Comparison of ENCODE assay signal across 8 mouse cellular contexts in genomic region chr6:148945509-148946408, GRCm38 (mm10). TPM values are rescaled to one million over a fixed set of nuclear protein-coding genes. Genes with fewer than 3 reads are reported as not detected.
A peak's percentile ranks its signal among the peaks of the same experiment; 100 is the strongest.
DNase-seq lines count a peak whose midpoint lies in the region; ATAC-seq lines count a peak whose summit lies in the region.

No protein-coding gene starts in this region.

- intact Hi-C loops in gastrocnemius, postnatal 14 days (cut with DNase I; ENCODE audit: low total_unique reads), result no loop called here

- H3K36me3 ChIP-seq in limb, embryonic 15.5 days, result no peaks in the 10 kb centered on the region
- no peaks in the 10 kb centered on the region for H3K36me3 ChIP-seq in midbrain, embryonic 15.5 days (replicated peaks)

- H3K9me3 ChIP-seq in limb, embryonic 15.5 days, result no peaks in the 10 kb centered on the region
- H3K9me3 ChIP-seq in midbrain, embryonic 15.5 days, result no peaks in the 10 kb centered on the region

- peak overlapping the region; percentile 89 for H3K4me2 ChIP-seq in limb, embryonic 15.5 days
- H3K4me2 ChIP-seq in midbrain, embryonic 15.5 days, result peak overlapping the region; percentile 84

- WGBS in limb, embryonic 15.5 days, result under 1% methylated on average over 74 of the region's 75 CpGs
- WGBS in midbrain, embryonic 15.5 days, result under 1% methylated on average over 75 of the region's 75 CpGs

- no peaks in the 10 kb centered on the region for H3K27me3 ChIP-seq in limb, embryonic 15.5 days
- H3K27me3 ChIP-seq in midbrain, embryonic 15.5 days (replicated peaks), result 0 out of 2 replicates have a peak, but pooled peaks cover 3% of the 10 kb centered on the region

- H3K9ac ChIP-seq in limb, embryonic 15.5 days, result peak overlapping the region; percentile 71
- peak overlapping the region; percentile 73 for H3K9ac ChIP-seq in midbrain, embryonic 15.5 days

- ATAC-seq in common myeloid progenitor, adult 5-6 weeks (replicated peaks; ENCODE audit: low read depth, poor library complexity, severe bottlenecking), result peak; percentile 13
- ATAC-seq in limb, embryonic 15.5 days (ENCODE audit: insufficient number of reproducible peaks, low FRiP score, low TSS enrichment, low read depth), result no peak; the same call in 1 of the 2 replicates
- ATAC-seq in midbrain, embryonic 15.5 days (replicated peaks), result peak; percentile 54

- H3K27ac ChIP-seq in limb, embryonic 15.5 days, result peak overlapping the region; percentile 83
- H3K27ac ChIP-seq in midbrain, embryonic 15.5 days, result peak overlapping the region; percentile 74

- peaks cover 9% of the 10 kb centered on the region; the same call in 1 of the 2 replicates for H3K4me1 ChIP-seq in limb, embryonic 15.5 days
- H3K4me1 ChIP-seq in midbrain, embryonic 15.5 days, result peaks cover 16% of the 10 kb centered on the region

- peak; percentile 53 for DNase-seq in kidney, adult 11 months
- DNase-seq in kidney, postnatal 14 days, result no peak
- peak; percentile 21 for DNase-seq in gastrocnemius, postnatal 14 days
- peak; percentile 81 for DNase-seq in induced T-regulatory cell, adult 2 months (ENCODE audit: low read depth)
- DNase-seq in spleen, postnatal 36 days (ENCODE audit: low spot score in 2 of 2), result peak; percentile 26 to 32

- peak overlapping the region; percentile 79 for H3K4me3 ChIP-seq in limb, embryonic 15.5 days
- H3K4me3 ChIP-seq in midbrain, embryonic 15.5 days, result peak overlapping the region; percentile 75

RNA-seq across cellular contexts. Expression of gene Sinhcaf, which starts 0.5 kb away (rescaled TPM):
- total RNA-seq in common myeloid progenitor, adult 5-6 weeks (2017), result 115 and 126 TPM in 2 replicates
- total RNA-seq in gastrocnemius, postnatal 14 days (2021), result 1 to 10 TPM; 2.5 to 2.9 TPM
- 58.6 and 63.9 TPM in 2 replicates for polyA plus RNA-seq in limb, embryonic 15.5 days (2015; fragmentation: Nextera tagmentation; extraction: Ambion mirVana)
- 52.1 and 57.9 TPM in 2 replicates for polyA plus RNA-seq in midbrain, embryonic 15.5 days (2015; fragmentation: Nextera tagmentation; extraction: Ambion mirVana)

RNA-seq across cellular contexts. Expression of gene Caprin2, which starts 49.7 kb away (rescaled TPM):
- total RNA-seq in common myeloid progenitor, adult 5-6 weeks (2017), result 11.0 and 17.0 TPM in 2 replicates
- 10 to 100 TPM in 1 of 2 experiments, 1 to 10 TPM in 1; 7.9 to 12.6 TPM for total RNA-seq in gastrocnemius, postnatal 14 days (2021)
- 10.4 and 13.3 TPM in 2 replicates for polyA plus RNA-seq in limb, embryonic 15.5 days (2015; fragmentation: Nextera tagmentation; extraction: Ambion mirVana)
- polyA plus RNA-seq in midbrain, embryonic 15.5 days (2015; fragmentation: Nextera tagmentation; extraction: Ambion mirVana), result 11.0 and 14.2 TPM in 2 replicates

Comparison
In these comparisons a context has a peak if more than half of its experiments do, and no peak if none do; other contexts are left out.
1. RNA of gene Sinhcaf, which starts 0.5 kb away (total RNA-seq): 115 to 126 TPM in common myeloid progenitor, adult 5-6 weeks; 2.5 to 2.9 TPM in gastrocnemius, postnatal 14 days; every median in the first group is over 10 times any median in the second.